Mouse (Mus musculus): ENCODE data around the gene Kif18b. TPM values are rescaled to one million over a fixed set of nuclear protein-coding genes. Genes with fewer than 3 reads are reported as not detected.
A peak's percentile ranks its signal among the peaks of the same experiment; 100 is the strongest.

The Kif18b gene
- polyA plus RNA-seq, 1 experiment from 2014 or later, result 6.4 TPM

DNA sequence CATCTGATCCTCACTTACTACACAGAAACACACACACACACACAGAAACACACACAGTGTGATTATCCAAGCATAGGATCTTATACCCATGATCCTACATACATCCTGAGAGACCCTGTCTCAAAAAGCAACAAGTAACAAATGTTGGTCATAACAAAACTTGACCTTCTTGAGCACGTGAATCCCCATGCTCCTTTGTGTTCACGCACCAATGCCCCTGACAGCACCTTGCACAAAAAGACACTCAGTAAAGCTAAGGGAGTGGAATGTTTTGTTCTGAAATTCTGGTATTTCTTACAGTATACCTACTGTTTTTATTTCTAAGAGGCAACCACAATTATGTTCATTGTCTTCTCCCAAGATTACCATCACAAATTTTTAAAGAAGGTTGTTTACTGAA lies 45.4 kb downstream of the Kif18b start:
- WGBS, result 77% methylated on average over 2 of the region's 2 CpGs

GRCm38 (mm10) chr11:102874801-102875334 lies 50.1 kb downstream of the Kif18b start:
- WGBS, result 88% methylated on average over 7 of the region's 7 CpGs
- Histone ChIP-seq H3K27ac (ENCODE audit: poor library complexity, severe bottlenecking) (no peak overlapping the region), H3K4me3 (no peak overlapping the region), H3K4me2 (no peak overlapping the region), H3K9me3 (replicated peaks) (no peaks in the 10 kb centered on the region), H3K9ac (peak overlapping the region; percentile 28; the same call in 1 of the 2 replicates), H3K4me1 (replicated peaks) (peaks cover 8% of the 10 kb centered on the region), H3K36me3 (peaks cover 62% of the 10 kb centered on the region), H3K27me3 (replicated peaks) (no peaks in the 10 kb centered on the region)
- ATAC-seq (ENCODE audit: insufficient number of reproducible peaks, low FRiP score), result no peak

More for the DNA sequence above, 45.4 kb downstream of the Kif18b start:
- H3K4me1 ChIP-seq (replicated peaks), result peaks cover 25% of the 10 kb centered on the region
- H3K27me3 ChIP-seq (replicated peaks), result peaks cover 14% of the 10 kb centered on the region
- H3K36me3 ChIP-seq, result peaks cover 29% of the 10 kb centered on the region
- no peak overlapping the region for H3K9ac ChIP-seq
- H3K9me3 ChIP-seq (replicated peaks), result no peaks in the 10 kb centered on the region
- no peak overlapping the region for H3K4me3 ChIP-seq
- H3K27ac ChIP-seq (ENCODE audit: poor library complexity, severe bottlenecking), result no peak overlapping the region
- peak overlapping the region; percentile 87; the same call in 1 of the 2 replicates for H3K4me2 ChIP-seq
- no peak for ATAC-seq (ENCODE audit: insufficient number of reproducible peaks, low FRiP score)

DNA sequence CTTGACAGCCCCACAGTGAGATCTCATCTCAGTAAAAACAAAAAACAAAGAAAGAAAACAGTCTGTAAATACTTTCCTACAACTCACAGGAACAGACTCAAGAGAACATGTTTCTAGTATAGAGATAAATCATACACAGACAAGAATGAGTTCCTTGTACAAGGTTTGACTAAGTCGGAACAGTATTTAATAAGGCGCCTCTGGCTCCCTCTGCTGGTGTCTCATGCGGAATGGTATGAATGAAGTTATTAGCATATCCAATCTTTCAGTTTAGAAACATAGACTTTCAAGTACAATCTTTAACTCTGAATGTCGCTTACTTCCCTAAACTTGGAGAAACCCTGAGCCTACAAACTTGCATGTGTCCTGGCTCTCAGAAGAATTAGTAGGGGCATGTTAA lies 60.7 kb downstream of the Kif18b start:
- WGBS, result 40% methylated on average over 4 of the region's 4 CpGs
- Histone ChIP-seq H3K36me3 (peaks cover 91% of the 10 kb centered on the region), H3K4me1 (replicated peaks) (0 out of 2 replicates have a peak, but pooled peaks cover 3% of the 10 kb centered on the region), H3K9ac (no peak overlapping the region), H3K27ac (ENCODE audit: poor library complexity, severe bottlenecking) (no peak overlapping the region), H3K27me3 (replicated peaks) (no peaks in the 10 kb centered on the region), H3K4me2 (no peak overlapping the region), H3K9me3 (replicated peaks) (no peaks in the 10 kb centered on the region), H3K4me3 (no peak overlapping the region)
- no peak for ATAC-seq (ENCODE audit: insufficient number of reproducible peaks, low FRiP score)

DNA sequence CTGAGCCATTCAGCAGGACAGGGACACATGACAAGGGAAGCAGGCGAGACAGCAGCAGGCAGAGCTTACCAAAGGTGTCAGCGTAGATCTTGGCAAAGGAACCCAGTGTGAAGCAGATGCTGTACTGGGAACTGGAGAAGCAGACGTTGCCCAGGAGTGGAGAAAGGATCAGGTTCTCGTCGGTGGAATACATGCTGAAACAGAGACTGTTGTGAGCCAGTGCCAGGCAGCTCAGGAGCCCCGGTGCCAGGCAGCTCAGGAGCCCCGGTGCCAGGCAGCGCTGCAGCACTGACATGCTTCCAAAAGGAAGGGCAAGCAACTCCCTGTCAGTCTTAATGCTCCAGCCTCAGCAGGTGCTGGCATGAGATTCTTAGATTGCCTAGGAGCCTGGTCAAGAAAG lies 65.0 kb downstream of the Kif18b start:
- no peak overlapping the region for H3K4me3 ChIP-seq
- no peaks in the 10 kb centered on the region for H3K27me3 ChIP-seq (replicated peaks)
- H3K9me3 ChIP-seq (replicated peaks), result no peaks in the 10 kb centered on the region
- no peak overlapping the region for H3K27ac ChIP-seq (ENCODE audit: poor library complexity, severe bottlenecking)
- peaks cover 92% of the 10 kb centered on the region for H3K36me3 ChIP-seq
- no peak overlapping the region for H3K9ac ChIP-seq
- H3K4me2 ChIP-seq, result no peak overlapping the region
- no peak for ATAC-seq (ENCODE audit: insufficient number of reproducible peaks, low FRiP score)
- no peaks in the 10 kb centered on the region for H3K4me1 ChIP-seq (replicated peaks)
- WGBS, result 96% methylated on average over 8 of the region's 8 CpGs

- H3K4me2 ChIP-seq, result no peak overlapping the region
- peaks cover 94% of the 10 kb centered on the region for H3K36me3 ChIP-seq
- 89% methylated on average over 11 of the region's 11 CpGs for WGBS
- ATAC-seq (ENCODE audit: insufficient number of reproducible peaks, low FRiP score), result no peak
- no peak overlapping the region for H3K27ac ChIP-seq (ENCODE audit: poor library complexity, severe bottlenecking)
- no peak overlapping the region for H3K4me3 ChIP-seq
- H3K9ac ChIP-seq, result no peak overlapping the region
- no peaks in the 10 kb centered on the region for H3K4me1 ChIP-seq (replicated peaks)
- H3K9me3 ChIP-seq (replicated peaks), result no peaks in the 10 kb centered on the region
- no peaks in the 10 kb centered on the region for H3K27me3 ChIP-seq (replicated peaks)
Observed at GRCm38 (mm10) chr11:102858951-102859350, 66.0 kb downstream of the Kif18b start.

- no peak for ATAC-seq (ENCODE audit: insufficient number of reproducible peaks, low FRiP score)
- no peak overlapping the region for H3K27ac ChIP-seq (ENCODE audit: poor library complexity, severe bottlenecking)
- peaks cover 91% of the 10 kb centered on the region for H3K36me3 ChIP-seq
- no peaks in the 10 kb centered on the region for H3K4me1 ChIP-seq (replicated peaks)
- no peak overlapping the region for H3K4me2 ChIP-seq
- no peaks in the 10 kb centered on the region for H3K9me3 ChIP-seq (replicated peaks)
- WGBS, result 80% methylated on average over 6 of the region's 6 CpGs
- H3K4me3 ChIP-seq, result no peak overlapping the region
- no peaks in the 10 kb centered on the region for H3K27me3 ChIP-seq (replicated peaks)
- H3K9ac ChIP-seq, result no peak overlapping the region
Observed at GRCm38 (mm10) chr11:102855941-102856340, 69.0 kb downstream of the Kif18b start.

Other genes starting within 250 kb of the Kif18b start
- gene Ccdc43, start 227.3 kb downstream of the Kif18b start, polyA plus RNA-seq (2016; fragmentation: Nextera tagmentation; extraction: Ambion mirVana), result 46.4 and 46.5 TPM in 2 replicates
- 9.1 and 10.0 TPM in 2 replicates for gene Adam11, start 163.7 kb downstream of the Kif18b start, polyA plus RNA-seq (2016; fragmentation: Nextera tagmentation; extraction: Ambion mirVana)
- gene Gjc1, start 105.4 kb downstream of the Kif18b start, polyA plus RNA-seq (2016; fragmentation: Nextera tagmentation; extraction: Ambion mirVana), result 69.9 and 72.1 TPM in 2 replicates
- gene Higd1b, start 89.3 kb downstream of the Kif18b start, polyA plus RNA-seq (2016; fragmentation: Nextera tagmentation; extraction: Ambion mirVana), result not detected in 2 replicates
- 145 and 146 TPM in 2 replicates for gene Eftud2, start 44.1 kb downstream of the Kif18b start, polyA plus RNA-seq (2016; fragmentation: Nextera tagmentation; extraction: Ambion mirVana)
- 0.42 and 0.71 TPM in 2 replicates for gene Ccdc103, start 43.9 kb downstream of the Kif18b start, polyA plus RNA-seq (2016; fragmentation: Nextera tagmentation; extraction: Ambion mirVana)
- not detected in 2 replicates for gene Fam187a, start 40.0 kb downstream of the Kif18b start, polyA plus RNA-seq (2016; fragmentation: Nextera tagmentation; extraction: Ambion mirVana)
- 0.12 and 0.17 TPM in 2 replicates for gene Gfap, start 24.2 kb downstream of the Kif18b start, polyA plus RNA-seq (2016; fragmentation: Nextera tagmentation; extraction: Ambion mirVana)
- gene C1ql1, start 21.6 kb upstream of the Kif18b start, polyA plus RNA-seq (2016; fragmentation: Nextera tagmentation; extraction: Ambion mirVana), result 0.87 and 1.4 TPM in 2 replicates
- 46.9 and 50.4 TPM in 2 replicates for gene Nmt1, start 103.1 kb upstream of the Kif18b start, polyA plus RNA-seq (2016; fragmentation: Nextera tagmentation; extraction: Ambion mirVana)
- 94.1 and 95.2 TPM in 2 replicates for gene Dcakd, start 103.2 kb upstream of the Kif18b start, polyA plus RNA-seq (2016; fragmentation: Nextera tagmentation; extraction: Ambion mirVana)
- 5.8 and 6.6 TPM in 2 replicates for gene Plcd3, start 176.5 kb upstream of the Kif18b start, polyA plus RNA-seq (2016; fragmentation: Nextera tagmentation; extraction: Ambion mirVana)
- gene Acbd4, start 176.6 kb upstream of the Kif18b start, polyA plus RNA-seq (2016; fragmentation: Nextera tagmentation; extraction: Ambion mirVana), result 13.5 and 13.8 TPM in 2 replicates
- gene Hexim1, start 191.1 kb upstream of the Kif18b start, polyA plus RNA-seq (2016; fragmentation: Nextera tagmentation; extraction: Ambion mirVana), result 2.8 and 3.0 TPM in 2 replicates
- gene Hexim2, start 207.3 kb upstream of the Kif18b start, polyA plus RNA-seq (2016; fragmentation: Nextera tagmentation; extraction: Ambion mirVana), result 7.8 and 8.4 TPM in 2 replicates
- 1.1 and 1.7 TPM in 2 replicates for gene Fmnl1, start 246.0 kb upstream of the Kif18b start, polyA plus RNA-seq (2016; fragmentation: Nextera tagmentation; extraction: Ambion mirVana)